Mouse (Mus musculus): ENCODE measurements around the gene Kalrn. TPM values are rescaled to one million over a fixed set of nuclear protein-coding genes. Genes with fewer than 3 reads are reported as not detected.
A peak's percentile ranks its signal among the peaks of the same experiment; 100 is the strongest.

The Kalrn gene
- polyA plus RNA-seq, 1 experiment from 2014 or later, result 39.2 TPM

GRCm38 (mm10) chr16:34212160-34212559 is 361.2 kb downstream of the Kalrn start:
- WGBS, result 84% methylated on average over 3 of the region's 3 CpGs
- H3K36me3 ChIP-seq (replicated peaks), result peaks cover 16% of the 10 kb centered on the region

GRCm38 (mm10) chr16:34211243-34211642 is 362.1 kb downstream of the Kalrn start:
- no peak overlapping the region for H3K27ac ChIP-seq
- H3K4me3 ChIP-seq, result no peak overlapping the region
- WGBS, result 89% methylated on average over 12 of the region's 12 CpGs
- no peak for ATAC-seq (replicated peaks)
- H3K4me1 ChIP-seq, result no peaks in the 10 kb centered on the region; the same call in 1 of the 2 replicates
- no peaks in the 10 kb centered on the region for H3K27me3 ChIP-seq (replicated peaks)
- peaks cover 13% of the 10 kb centered on the region for H3K36me3 ChIP-seq (replicated peaks)
- no peak overlapping the region for H3K4me2 ChIP-seq
- no peak overlapping the region for H3K9ac ChIP-seq
- no peaks in the 10 kb centered on the region for H3K9me3 ChIP-seq

More at GRCm38 (mm10) chr16:34212160-34212559, 361.2 kb downstream of the Kalrn start:
- no peaks in the 10 kb centered on the region for H3K27me3 ChIP-seq (replicated peaks)
- no peak overlapping the region for H3K4me2 ChIP-seq
- no peak overlapping the region for H3K27ac ChIP-seq
- H3K4me3 ChIP-seq, result no peak overlapping the region
- ATAC-seq (replicated peaks), result no peak
- no peak overlapping the region for H3K9ac ChIP-seq
- no peaks in the 10 kb centered on the region; the same call in 1 of the 2 replicates for H3K4me1 ChIP-seq
- no peaks in the 10 kb centered on the region for H3K9me3 ChIP-seq

- Histone ChIP-seq H3K9ac (no peak overlapping the region), H3K9me3 (no peaks in the 10 kb centered on the region), H3K4me1 (peaks cover 6% of the 10 kb centered on the region; the same call in 1 of the 2 replicates), H3K4me2 (no peak overlapping the region), H3K36me3 (replicated peaks) (peaks cover 13% of the 10 kb centered on the region), H3K27me3 (replicated peaks) (no peaks in the 10 kb centered on the region), H3K27ac (no peak overlapping the region), H3K4me3 (no peak overlapping the region)
- ATAC-seq (replicated peaks), result no peak
- WGBS, result 59% methylated on average over 5 of the region's 5 CpGs
These were observed 364.6 kb downstream of the Kalrn start for GRCm38 (mm10) chr16:34208748-34209147.

- no peak overlapping the region for H3K27ac ChIP-seq
- H3K27me3 ChIP-seq (replicated peaks), result no peaks in the 10 kb centered on the region
- WGBS, result 92% methylated on average over 5 of the region's 5 CpGs
- H3K4me2 ChIP-seq, result no peak overlapping the region
- H3K9me3 ChIP-seq, result no peaks in the 10 kb centered on the region
- no peak for ATAC-seq (replicated peaks)
- peaks cover 17% of the 10 kb centered on the region for H3K36me3 ChIP-seq (replicated peaks)
- H3K4me3 ChIP-seq, result no peak overlapping the region
- peaks cover 6% of the 10 kb centered on the region; the same call in 1 of the 2 replicates for H3K4me1 ChIP-seq
- H3K9ac ChIP-seq, result no peak overlapping the region
These were observed 365.4 kb downstream of the Kalrn start for GRCm38 (mm10) chr16:34207972-34208371.

- peak; percentile 39; the same call in 1 of the 2 replicates for ATAC-seq (replicated peaks)
- H3K9me3 ChIP-seq, result no peaks in the 10 kb centered on the region
- H3K4me2 ChIP-seq, result no peak overlapping the region
- peak overlapping the region; percentile 21; the same call in 1 of the 2 replicates for H3K27ac ChIP-seq
- H3K9ac ChIP-seq, result no peak overlapping the region
- peaks cover 6% of the 10 kb centered on the region; the same call in 1 of the 2 replicates for H3K4me1 ChIP-seq
- H3K36me3 ChIP-seq (replicated peaks), result peaks cover 9% of the 10 kb centered on the region; the same call in 1 of the 2 replicates
- no peaks in the 10 kb centered on the region for H3K27me3 ChIP-seq (replicated peaks)
- 31% methylated on average over 13 of the region's 13 CpGs for WGBS
- no peak overlapping the region for H3K4me3 ChIP-seq
These were observed 368.7 kb downstream of the Kalrn start for GRCm38 (mm10) chr16:34204527-34205139.

GRCm38 (mm10) chr16:34199543-34199942 is 373.8 kb downstream of the Kalrn start:
- WGBS, result 91% methylated on average over 6 of the region's 6 CpGs
- Histone ChIP-seq H3K27ac (no peak overlapping the region), H3K4me1 (peaks cover 6% of the 10 kb centered on the region; the same call in 1 of the 2 replicates), H3K4me3 (no peak overlapping the region), H3K27me3 (replicated peaks) (no peaks in the 10 kb centered on the region), H3K9me3 (no peaks in the 10 kb centered on the region), H3K36me3 (replicated peaks) (peaks cover 24% of the 10 kb centered on the region), H3K4me2 (no peak overlapping the region), H3K9ac (no peak overlapping the region)
- ATAC-seq (replicated peaks), result no peak

- Histone ChIP-seq H3K36me3 (replicated peaks) (peaks cover 24% of the 10 kb centered on the region), H3K4me3 (no peak overlapping the region), H3K9me3 (no peaks in the 10 kb centered on the region), H3K27me3 (replicated peaks) (no peaks in the 10 kb centered on the region), H3K9ac (no peak overlapping the region), H3K27ac (no peak overlapping the region), H3K4me1 (peaks cover 4% of the 10 kb centered on the region; the same call in 1 of the 2 replicates), H3K4me2 (no peak overlapping the region)
- peak; percentile 79; the same call in 1 of the 2 replicates for ATAC-seq (replicated peaks)
- WGBS, result 43% methylated on average over 10 of the region's 10 CpGs
These were observed 380.1 kb downstream of the Kalrn start for GRCm38 (mm10) chr16:34192959-34193842.

- Histone ChIP-seq H3K4me2 (no peak overlapping the region), H3K36me3 (replicated peaks) (peaks cover 31% of the 10 kb centered on the region), H3K4me1 (peaks cover 3% of the 10 kb centered on the region; the same call in 1 of the 2 replicates), H3K4me3 (no peak overlapping the region), H3K27ac (no peak overlapping the region), H3K27me3 (replicated peaks) (no peaks in the 10 kb centered on the region), H3K9ac (no peak overlapping the region), H3K9me3 (no peaks in the 10 kb centered on the region)
- 80% methylated on average over 3 of the region's 3 CpGs for WGBS
- no peak for ATAC-seq (replicated peaks)
These were observed 388.6 kb downstream of the Kalrn start for GRCm38 (mm10) chr16:34184721-34185120.

- Histone ChIP-seq H3K27me3 (replicated peaks) (no peaks in the 10 kb centered on the region), H3K4me2 (no peak overlapping the region), H3K4me3 (no peak overlapping the region), H3K27ac (no peak overlapping the region), H3K9me3 (no peaks in the 10 kb centered on the region), H3K4me1 (peaks cover 3% of the 10 kb centered on the region; the same call in 1 of the 2 replicates), H3K9ac (no peak overlapping the region), H3K36me3 (replicated peaks) (peaks cover 25% of the 10 kb centered on the region; the same call in 1 of the 2 replicates)
- WGBS, result 91% methylated on average over 4 of the region's 4 CpGs
- no peak for ATAC-seq (replicated peaks)
These were observed 390.1 kb downstream of the Kalrn start for GRCm38 (mm10) chr16:34183186-34183585.

GRCm38 (mm10) chr16:34175625-34176024 is 397.7 kb downstream of the Kalrn start:
- WGBS, result 91% methylated on average over 4 of the region's 4 CpGs
- Histone ChIP-seq H3K9ac (no peak overlapping the region), H3K27ac (no peak overlapping the region), H3K36me3 (replicated peaks) (peaks cover 42% of the 10 kb centered on the region), H3K4me3 (no peak overlapping the region), H3K9me3 (no peaks in the 10 kb centered on the region), H3K27me3 (replicated peaks) (no peaks in the 10 kb centered on the region), H3K4me1 (peaks cover 3% of the 10 kb centered on the region; the same call in 1 of the 2 replicates), H3K4me2 (no peak overlapping the region)
- no peak for ATAC-seq (replicated peaks)

GRCm38 (mm10) chr16:34172572-34173181 is 400.7 kb downstream of the Kalrn start:
- H3K27ac ChIP-seq, result no peak overlapping the region
- ATAC-seq (replicated peaks), result no peak
- 91% methylated on average over 11 of the region's 11 CpGs for WGBS

GRCm38 (mm10) chr16:34167042-34167441 is 406.3 kb downstream of the Kalrn start:
- WGBS, result 50% methylated on average over 5 of the region's 5 CpGs
- Histone ChIP-seq H3K36me3 (replicated peaks) (no peaks in the 10 kb centered on the region; the same call in 1 of the 2 replicates), H3K4me2 (no peak overlapping the region), H3K9ac (no peak overlapping the region), H3K4me3 (no peak overlapping the region), H3K27me3 (replicated peaks) (no peaks in the 10 kb centered on the region), H3K27ac (peak overlapping the region; percentile 56), H3K4me1 (peaks cover 9% of the 10 kb centered on the region; the same call in 1 of the 2 replicates), H3K9me3 (no peaks in the 10 kb centered on the region)
- ATAC-seq (replicated peaks), result peak; percentile 57; the same call in 1 of the 2 replicates

More at GRCm38 (mm10) chr16:34172572-34173181, 400.7 kb downstream of the Kalrn start:
- H3K4me1 ChIP-seq, result no peaks in the 10 kb centered on the region
- H3K9me3 ChIP-seq, result no peaks in the 10 kb centered on the region
- H3K27me3 ChIP-seq (replicated peaks), result no peaks in the 10 kb centered on the region
- no peak overlapping the region for H3K4me3 ChIP-seq
- H3K4me2 ChIP-seq, result no peak overlapping the region
- H3K9ac ChIP-seq, result no peak overlapping the region
- H3K36me3 ChIP-seq (replicated peaks), result peaks cover 32% of the 10 kb centered on the region

Measured in midbrain, embryonic 15.5 days (tissue).